Mouse (Mus musculus) layer of hippocampus, postnatal 25 days (tissue): Measurements from ENCODE around the gene Stard8. TPM values are rescaled to one million over a fixed set of nuclear protein-coding genes. Genes with fewer than 3 reads are reported as not detected.
"Not testable (repeated sequence)": the region's sequence is repeated elsewhere in the genome, so short reads cannot be mapped to it uniquely, and the experiment has no call there.

Experiments
- DNase-seq, 2 experiments: peaks; one replicate each; pipeline ENCODE4 v3.0.0; 2022; ENCODE audit warnings: mixed read lengths in 2 of 2, low spot score in 1 of 2; ENCODE audit errors: extremely low spot score in 1 of 2
- total RNA-seq, 2 experiments: library from RNA; stranded (reverse); gene quantifications; 2 replicates each; pipeline ENCODE4 v1.2.3; 2021

Gene Stard8
- total RNA-seq, 2 experiments from 2014 or later = 5.5 to 8.5 TPM

DNA sequence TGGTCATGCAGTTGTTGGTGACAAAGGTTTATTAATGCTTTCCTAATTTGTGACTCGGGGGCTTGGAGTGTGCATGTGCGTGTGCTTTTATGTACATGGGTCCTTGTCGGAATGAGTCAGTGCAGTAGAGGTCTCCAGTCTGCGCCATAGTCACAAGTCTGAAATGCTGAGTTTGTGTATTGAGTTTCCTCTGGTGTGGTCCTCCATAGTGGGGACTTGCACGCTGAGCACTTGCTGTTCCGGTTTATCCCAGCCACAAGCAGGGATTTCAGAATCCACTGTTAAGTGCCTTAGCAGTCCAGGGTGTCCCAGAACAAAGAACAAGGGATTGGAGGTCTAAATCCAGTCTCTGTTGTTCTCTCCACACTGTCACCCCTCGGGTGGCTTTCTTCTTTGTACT lies 42.3 kb downstream of the Stard8 start:
- no peak for DNase-seq

DNA sequence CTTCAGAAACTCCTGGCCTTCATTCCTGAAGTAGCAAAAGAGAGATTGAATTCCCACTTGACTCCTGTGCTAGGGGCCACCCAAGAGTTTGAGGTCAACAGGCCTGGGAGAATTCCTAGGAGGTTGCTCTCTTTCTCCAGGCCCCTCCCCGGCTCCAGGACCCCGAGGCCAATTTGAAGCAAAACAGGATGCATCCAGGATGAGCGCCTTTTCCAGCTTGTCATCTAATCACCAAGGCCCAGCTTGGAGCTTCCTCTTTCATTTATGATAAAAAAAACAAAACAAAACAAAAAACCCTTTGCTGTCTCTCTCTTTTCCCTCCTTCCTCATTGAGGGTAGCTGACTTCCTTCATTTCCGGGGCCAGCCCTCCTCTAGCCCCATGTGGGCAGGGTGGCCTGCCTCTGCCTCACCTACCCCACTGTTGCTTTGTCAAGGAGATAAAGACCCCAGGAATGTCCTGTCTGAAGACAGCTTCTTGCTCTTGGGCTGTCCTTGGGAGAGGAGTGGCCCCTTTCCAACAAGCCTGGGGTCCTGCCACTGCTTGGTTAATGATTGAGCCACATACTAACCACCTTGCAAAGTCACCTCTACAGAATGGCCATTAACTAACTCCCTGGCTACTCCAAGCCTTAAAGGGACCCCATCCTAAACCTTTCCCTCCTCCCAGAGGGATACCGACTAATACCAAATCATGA lies 43.5 kb downstream of the Stard8 start:
- no peak for DNase-seq

DNA sequence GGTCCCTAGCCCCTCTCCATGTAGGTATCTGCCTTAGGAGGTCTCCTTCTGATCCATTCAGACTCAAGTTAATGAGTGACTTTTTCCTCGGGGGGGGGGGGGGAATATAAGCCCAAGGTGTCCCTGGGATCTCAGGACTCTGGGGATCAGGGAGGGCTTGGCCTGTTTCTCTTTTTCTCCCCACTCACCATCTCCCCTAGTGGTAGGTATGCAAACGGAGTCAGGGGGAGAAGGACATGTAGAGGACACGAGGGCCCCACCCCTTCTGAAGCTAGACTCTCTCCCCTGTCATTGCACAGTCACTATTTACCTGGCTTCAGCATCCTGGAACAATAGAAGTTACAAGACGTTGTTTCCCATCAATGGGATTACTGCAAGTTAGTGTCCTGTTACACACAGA lies 45.1 kb downstream of the Stard8 start:
- DNase-seq = no peak

DNA sequence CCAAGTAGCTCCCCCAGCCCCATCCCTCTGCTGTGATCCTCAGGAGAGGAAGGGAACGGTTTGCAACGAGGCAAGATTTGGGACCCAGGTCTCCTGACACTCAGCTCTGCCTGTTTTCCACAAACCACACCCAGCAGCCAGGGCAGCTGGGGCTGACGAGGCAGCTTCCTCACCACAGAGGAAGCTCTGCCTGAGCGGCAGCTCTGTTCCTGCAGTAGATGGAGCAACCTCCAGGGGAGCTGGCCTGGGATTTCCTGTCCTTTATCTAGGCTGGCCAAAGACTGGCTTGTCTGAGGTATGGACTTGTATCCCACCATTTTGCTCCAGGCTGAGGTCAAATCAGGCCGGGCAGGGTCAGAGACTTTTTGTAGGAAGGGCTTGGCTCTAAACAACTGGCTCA lies 46.2 kb downstream of the Stard8 start:
- no peak for DNase-seq

DNA sequence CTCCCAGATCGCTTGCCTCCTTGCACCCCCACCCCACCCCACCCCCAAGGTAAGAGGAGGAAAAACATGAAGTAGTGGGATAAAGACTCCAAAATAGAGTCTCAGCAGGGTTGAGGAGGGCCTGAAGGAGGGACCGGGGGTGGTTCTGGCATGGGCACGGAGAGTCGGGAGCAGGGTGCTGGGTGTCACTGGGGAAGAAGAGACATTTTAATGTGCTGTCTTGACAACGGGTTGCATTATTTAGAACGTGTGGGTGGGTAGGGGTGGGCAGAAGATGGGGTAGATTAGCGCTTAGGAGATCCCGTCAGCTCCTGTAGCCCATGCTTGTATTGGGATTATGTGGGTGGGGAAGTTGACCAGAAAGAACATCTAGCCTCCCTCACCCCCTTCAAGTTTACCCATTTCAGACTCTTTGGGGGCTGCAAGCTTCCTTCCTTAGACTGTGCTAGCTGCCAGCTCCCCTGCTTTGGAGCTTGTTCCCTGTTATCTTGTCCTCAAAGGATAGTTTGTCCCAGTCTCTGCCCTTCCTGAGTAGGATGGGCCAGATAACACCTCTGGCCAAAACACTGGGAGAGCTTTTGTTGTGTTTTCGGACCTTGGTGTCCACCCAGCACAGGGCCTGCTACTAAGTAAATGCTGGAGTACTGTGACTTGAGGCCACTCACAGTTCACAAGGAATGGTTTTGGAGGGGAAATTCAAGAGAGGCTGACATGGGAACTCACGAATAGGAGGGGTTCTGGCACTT lies 47.9 kb downstream of the Stard8 start:
- DNase-seq = no peak

DNA sequence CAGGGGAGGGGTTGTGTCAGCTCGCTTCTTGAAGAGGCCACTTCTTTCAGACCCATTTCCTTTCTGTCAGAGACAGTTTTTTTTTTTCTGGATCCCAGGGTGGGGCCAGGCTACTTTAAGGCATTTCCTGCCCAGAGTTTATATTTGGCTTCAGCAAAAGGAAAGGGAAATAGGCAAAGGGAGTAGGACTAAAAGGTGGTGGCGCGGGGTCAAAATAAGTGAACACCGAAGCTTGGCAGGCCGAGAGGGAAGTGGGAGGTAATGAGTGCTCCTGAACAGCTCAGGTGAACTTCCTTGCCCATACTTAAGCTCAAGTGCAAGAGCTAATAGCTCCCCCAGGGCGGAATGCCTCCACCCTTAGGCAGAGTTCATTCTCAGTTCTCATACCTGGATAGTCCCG lies 49.2 kb downstream of the Stard8 start:
- DNase-seq = no peak

DNA sequence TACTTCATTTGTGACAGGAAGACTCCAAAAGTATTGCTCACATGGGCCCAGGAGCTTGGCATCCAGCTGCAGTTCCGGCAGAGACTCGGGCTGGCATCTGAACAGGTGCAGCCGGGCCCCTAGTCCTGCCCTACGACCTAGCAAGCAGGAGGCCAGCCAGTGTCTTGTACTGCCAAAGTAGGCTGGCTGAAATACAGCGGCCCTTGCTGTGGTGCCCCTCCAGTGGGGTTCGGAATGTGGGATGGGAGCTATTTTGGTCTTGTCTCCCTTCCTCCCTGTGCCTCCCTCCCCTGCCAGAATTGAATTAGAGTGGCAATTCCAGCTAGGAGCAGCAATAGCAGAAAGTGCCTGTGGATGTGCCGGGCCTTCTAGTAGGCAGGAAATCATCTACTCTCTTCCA lies 51.5 kb downstream of the Stard8 start:
- DNase-seq = no peak

DNA sequence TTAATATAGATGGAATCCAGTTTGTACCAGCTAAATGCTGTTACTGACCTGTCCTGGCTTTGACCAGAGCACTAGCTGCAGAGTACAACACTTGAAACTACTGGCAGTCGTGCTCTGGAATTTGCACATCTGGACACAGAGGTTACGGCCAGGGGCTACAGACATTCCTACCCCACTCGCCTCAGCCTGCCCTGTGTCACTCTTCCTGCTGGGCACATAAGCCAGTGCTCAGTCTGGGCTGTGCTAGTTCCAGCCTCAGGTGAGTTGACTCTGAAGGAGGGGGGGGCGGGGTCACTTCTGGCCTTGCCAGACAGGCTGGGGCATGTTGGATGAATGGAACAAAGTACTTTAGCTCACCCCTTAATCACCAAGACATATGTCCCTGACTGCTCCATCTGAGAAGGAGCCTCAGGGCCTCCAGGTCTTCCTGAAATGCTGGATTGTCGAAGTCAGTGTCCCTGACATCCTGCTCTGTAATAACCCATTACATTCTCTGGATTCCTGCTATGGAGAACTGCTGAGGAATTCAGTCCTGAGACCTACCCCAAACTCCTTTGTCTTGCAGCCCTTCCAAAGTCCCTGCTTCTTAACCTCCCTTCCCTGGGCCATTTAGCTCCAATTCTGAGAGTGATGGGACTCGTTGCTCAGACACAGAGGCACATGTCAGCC lies 54.9 kb downstream of the Stard8 start:
- no peak for DNase-seq

DNA sequence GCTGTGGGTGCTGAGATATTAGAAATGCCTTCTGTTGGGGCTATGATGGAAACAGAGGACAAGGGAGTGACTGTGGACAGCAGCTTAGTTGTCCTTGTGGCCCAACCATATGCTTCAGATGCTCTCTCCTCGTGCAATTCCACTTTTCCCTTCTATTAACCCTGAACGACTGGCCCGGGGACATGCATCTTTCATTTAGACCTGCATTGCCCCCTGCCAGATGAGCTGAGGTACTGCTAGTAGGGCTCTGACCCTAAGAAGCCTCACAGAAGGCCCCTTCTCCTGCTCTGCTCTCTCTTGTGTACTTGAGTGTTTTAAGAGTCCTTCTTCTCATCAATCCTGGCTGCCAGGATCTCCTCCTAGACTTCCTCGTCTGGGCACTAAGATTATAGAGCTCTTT lies 56.1 kb downstream of the Stard8 start:
- no peak for DNase-seq

DNA sequence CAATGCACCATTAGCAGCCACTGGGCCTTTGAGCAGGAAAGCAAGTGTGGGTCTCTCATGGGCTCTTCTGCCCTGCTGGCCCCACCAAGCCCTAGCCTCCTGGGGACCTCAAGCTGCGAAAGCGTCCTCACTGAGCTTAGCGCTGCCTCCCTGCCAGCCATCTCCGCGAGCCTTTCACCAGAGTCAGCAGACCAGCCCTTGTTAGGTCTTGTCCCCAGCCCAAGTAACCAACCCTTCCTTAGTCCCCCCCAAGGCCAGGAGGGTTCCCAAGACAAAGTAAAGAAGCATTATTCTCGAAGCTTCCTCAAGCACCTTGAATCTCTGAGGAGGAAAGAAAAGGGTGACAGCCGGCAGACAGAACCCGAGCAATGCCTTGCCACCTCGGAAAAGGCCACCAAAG lies 62.5 kb downstream of the Stard8 start:
- no peak for DNase-seq

DNA sequence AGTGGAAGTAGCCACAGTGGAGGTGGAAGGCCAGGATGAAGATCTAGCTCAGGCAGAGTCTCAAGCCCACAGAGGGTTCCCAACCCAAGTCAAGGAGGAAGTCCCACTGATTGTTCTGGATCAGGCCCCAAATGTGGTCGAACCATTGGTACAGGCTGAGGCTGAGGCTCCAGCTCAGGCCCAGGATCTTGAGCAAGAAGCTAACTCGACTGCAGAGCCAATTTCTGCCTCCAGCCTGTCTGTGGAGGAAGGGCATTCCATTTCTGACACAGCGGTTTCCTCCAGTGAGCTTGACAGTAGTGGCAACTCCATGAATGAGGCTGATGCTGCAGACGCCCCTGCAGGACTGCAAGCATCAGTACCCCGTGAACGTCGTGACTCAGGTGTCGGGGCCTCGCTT lies 63.5 kb downstream of the Stard8 start:
- no peak for DNase-seq

DNA sequence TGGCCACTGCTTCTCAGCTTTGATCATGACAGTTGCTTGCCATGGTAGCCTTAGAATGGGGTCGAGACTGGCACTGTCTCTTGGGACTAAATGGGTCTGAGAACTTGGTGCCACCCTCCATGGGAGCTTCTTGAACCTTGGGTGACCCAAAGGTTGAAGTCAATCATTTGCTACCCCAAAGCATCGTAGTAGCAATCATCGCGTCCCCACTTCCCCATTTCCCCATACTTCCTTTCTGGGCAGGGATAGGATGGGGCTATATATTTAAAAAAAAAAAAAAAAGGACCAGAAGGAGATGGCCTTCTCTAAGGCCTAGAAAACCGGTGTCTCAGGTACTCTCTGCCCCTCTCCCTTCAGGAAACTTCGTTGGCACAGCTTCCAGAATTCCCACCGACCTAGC lies 64.2 kb downstream of the Stard8 start:
- no peak for DNase-seq

DNA sequence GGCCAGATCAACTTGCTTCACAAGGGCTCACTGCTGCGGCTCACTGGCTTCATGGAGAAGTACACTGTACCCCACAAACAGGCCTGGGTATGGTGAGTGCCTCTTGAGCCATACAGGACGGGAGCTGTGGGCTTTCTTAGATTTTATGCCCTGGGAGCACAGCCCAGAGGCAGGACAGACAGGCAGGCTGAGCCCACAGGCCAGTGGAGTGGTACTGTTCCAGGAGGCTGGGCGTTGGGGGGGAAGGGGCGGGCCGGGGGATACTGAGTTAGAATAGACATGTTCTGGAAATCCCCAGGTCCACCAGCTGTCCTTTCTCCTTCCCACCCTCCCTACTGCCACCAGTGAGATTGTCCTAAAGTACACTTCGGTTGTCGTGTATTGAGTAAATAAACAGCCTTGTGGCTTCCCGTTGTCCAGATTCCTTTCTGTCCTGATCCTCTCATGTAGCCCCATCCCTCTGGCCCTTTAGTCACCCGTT lies 64.7 kb downstream of the Stard8 start:
- DNase-seq = no peak

DNA sequence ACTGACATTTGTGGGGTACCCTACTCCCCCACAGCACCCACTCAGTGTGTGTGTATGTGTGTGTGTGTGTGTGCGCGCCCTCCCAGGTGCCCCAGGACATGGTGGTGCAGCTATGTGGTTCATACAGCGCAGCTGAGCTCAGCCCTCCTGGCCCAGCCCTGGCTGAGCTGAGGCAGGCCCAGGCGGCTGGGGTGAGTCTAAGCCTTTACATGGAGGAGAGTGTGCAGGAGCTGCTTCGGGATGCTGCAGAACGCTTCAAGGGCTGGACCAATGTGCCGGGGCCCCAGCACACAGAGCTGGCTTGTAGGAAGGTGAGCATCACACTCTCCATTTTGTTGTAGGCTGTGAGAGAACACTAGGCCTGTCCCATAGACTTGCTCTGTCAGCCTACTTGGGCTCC lies 68.1 kb downstream of the Stard8 start:
- no peak for DNase-seq

DNA sequence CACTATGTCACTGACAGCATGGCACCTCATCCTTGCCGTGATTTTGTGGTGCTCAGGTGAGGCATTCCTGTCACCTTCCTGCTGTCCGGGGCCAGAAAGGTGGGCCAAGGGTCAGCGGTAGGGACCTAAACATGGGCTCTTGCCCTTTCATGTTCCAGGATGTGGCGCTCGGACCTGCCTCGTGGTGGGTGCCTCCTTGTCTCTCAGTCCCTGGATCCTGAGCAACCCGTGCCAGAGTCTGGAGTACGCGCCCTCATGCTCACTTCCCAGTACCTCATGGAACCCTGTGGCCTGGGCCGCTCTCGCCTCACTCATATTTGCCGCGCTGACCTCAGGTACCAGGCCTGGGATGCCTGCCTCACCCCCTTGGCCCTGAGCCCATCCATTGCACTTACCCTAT lies 69.5 kb downstream of the Stard8 start:
- no peak for DNase-seq

DNA sequence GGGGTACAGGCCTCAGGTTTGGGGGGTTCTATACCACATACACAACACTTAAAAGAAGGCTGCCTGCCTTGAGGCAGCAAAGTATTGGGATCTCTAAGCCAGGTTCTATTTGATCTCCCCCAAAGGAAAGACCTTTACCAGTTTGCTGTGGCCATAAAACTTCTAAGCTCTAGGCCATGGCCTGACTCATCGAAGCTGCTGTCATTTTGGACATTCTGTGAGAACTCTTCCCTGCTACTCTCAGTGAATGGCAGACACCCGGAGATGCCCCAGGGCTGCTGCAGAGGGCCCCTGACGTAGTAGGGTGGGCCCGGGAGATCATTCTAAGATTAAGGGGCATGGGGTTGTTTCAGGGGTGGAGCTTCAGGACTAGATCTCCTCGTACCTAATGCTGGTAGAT lies 72.1 kb downstream of the Stard8 start:
- DNase-seq = no peak

DNA sequence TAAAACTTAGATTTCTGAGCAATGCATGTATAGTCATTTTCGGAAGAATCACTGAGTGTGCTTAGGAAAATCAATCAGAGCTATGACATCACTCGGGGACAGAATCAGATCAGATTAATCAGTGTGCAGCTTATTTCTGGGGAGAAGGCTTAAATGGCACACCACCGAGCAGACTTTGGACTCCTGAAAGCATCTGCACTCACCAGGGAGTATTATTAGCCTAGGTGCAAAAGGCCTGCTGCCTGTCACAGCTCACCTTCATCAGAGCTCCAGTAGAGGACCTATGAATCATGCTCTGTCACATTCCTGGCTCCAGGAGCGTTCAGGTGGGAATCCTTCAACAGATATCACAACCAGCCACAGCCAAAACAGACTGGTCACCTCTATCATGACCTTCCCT lies 73.4 kb downstream of the Stard8 start:
- no peak for DNase-seq

DNA sequence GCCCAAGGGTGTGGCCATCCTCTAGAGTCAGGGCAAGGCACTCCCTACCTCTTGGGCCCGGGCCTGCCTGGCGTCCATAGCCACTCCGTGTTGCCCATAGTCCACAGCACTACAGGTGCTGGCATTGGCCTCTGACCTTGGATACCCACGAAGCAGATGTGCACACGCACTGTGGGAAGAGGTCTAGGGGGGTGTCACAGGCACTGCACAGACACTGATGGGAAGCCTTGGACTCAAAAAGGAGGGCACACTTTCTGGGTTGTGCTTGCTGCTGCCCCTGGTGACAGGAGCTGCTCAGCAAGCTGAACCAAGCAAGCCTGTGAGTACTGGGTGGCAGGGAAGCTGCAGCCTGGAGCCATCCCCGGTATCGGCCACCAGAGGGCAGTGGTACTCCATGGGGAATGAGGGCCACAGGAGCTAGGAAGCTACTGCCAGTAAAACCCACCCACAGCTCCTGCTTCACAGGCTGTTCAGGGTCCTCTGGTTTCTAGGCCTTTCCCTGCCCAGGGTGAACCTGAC lies 75.4 kb downstream of the Stard8 start:
- not testable (repeated sequence) for DNase-seq

DNA sequence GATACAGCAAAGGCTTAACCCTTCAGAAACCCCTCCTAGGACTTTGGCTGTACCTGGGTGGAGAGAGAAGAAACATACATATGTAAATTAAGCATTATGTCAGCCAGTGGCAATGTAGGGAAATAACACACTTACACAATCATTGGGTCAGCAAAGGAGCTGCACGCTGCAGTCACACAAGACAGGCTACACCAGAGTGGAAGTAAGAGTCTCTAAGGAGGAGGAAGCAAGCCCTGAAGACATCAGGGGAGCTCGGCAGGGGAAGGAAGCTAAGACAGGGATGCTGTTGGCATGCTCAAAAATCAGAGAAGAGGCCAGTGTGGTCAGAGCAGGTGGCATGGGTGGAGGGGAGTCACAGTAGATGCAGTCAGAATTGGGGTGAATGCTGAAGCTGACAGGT lies 89.7 kb downstream of the Stard8 start:
- no peak for DNase-seq

DNA sequence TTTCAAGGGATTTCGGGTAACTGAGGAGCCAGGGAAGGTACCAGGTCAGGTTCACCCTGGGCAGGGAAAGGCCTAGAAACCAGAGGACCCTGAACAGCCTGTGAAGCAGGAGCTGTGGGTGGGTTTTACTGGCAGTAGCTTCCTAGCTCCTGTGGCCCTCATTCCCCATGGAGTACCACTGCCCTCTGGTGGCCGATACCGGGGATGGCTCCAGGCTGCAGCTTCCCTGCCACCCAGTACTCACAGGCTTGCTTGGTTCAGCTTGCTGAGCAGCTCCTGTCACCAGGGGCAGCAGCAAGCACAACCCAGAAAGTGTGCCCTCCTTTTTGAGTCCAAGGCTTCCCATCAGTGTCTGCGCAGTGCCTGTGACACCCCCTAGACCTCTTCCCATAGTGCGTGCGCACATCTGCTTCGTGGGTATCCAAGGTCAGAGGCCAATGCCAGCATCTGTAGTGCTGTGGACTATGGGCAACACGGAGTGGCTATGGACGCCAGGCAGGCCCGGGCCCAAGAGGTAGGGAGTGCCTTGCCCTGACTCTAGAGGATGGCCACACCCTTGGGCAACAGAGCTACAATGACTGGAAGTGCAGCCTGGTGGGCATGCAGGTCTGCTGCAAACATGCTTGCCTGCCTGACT lies 108.2 kb downstream of the Stard8 start:
- not testable (repeated sequence) for DNase-seq

DNA sequence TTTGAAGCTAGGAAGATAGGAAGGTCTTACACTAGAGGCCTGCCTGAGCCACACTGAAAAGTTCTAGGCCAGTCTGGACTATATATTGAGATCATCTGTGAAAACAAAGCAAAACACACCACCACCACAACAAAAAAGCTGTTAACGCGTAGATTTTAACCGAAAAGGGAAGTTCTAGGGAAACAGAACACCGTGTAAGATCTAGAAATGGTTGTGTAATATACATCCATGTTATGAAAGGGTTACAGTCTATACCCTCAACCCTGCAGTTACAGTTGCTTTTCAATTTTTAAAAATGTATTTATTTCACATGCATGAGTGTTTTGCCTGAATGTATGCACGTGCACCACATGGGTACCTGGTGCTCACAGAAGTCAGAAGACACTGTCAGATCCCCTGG lies 116.5 kb downstream of the Stard8 start:
- no peak for DNase-seq
